Mouse (Mus musculus) ES-Bruce4 (cell line): ENCODE measurements around the gene Lrmda.

Source experiments
- CTCF ChIP-seq: IDR thresholded peaks from one replicate; pipeline ENCODE4 v1.8.1; 2011; ENCODE audit warnings: low read depth, low read length
- EP300 ChIP-seq: IDR thresholded peaks from 2 replicates; pipeline ENCODE4 v1.6.1; 2011; ENCODE audit warnings: low read depth, low read length; ENCODE audit not compliant: insufficient read depth

GRCm38 (mm10) chr14:22445841-22446570 is 426.5 kb downstream of the Lrmda start:
- TF ChIP-seq CTCF (no peak), EP300 (no peak)
